Mouse (Mus musculus) kidney, adult 2 months (tissue): ENCODE measurements around the gene Hcrt.

Experiments
- CTCF ChIP-seq: fragments of 200-500 bp; conservative IDR thresholded peaks from 2 replicates; pipeline ENCODE4 v1.5.1; 2011; ENCODE audit warnings: low read depth, mild to moderate bottlenecking, control low read depth, low read length, moderate library complexity, mixed read lengths; ENCODE audit not compliant: insufficient read depth, insufficient read length
- POLR2A ChIP-seq: fragments of 200-500 bp; IDR thresholded peaks from one replicate; pipeline ENCODE4 v1.6.1; 2011; ENCODE audit warnings: low read depth, low read length, control low read depth

DNA sequence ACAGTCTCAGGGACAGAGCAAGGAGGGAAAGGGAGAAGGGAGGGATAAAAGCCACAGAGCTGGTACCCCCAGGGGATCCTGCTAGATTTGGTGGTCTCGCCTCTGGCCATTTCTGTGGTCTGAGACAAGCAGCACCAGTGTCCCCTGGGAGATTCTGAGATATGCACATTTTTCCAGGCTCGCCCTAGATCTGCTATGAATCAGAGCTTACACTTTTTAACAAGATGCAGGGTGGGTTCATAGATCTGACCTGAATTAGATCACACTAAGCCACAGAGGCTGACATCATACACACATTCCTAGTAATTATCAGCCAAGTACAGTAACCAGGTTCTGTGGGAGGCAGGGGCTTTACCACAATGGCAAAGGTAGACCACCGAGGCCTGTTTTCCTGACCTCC, 27.0 kb upstream of the Hcrt start:
- TF ChIP-seq POLR2A (no peak), CTCF (no peak)
